Mouse (Mus musculus): ENCODE results near the gene Agpat1. TPM values are rescaled to one million over a fixed set of nuclear protein-coding genes. Genes with fewer than 3 reads are reported as not detected.

The Agpat1 gene
- total RNA-seq, 2 experiments from 2014 or later, result 106 to 112 TPM

DNA sequence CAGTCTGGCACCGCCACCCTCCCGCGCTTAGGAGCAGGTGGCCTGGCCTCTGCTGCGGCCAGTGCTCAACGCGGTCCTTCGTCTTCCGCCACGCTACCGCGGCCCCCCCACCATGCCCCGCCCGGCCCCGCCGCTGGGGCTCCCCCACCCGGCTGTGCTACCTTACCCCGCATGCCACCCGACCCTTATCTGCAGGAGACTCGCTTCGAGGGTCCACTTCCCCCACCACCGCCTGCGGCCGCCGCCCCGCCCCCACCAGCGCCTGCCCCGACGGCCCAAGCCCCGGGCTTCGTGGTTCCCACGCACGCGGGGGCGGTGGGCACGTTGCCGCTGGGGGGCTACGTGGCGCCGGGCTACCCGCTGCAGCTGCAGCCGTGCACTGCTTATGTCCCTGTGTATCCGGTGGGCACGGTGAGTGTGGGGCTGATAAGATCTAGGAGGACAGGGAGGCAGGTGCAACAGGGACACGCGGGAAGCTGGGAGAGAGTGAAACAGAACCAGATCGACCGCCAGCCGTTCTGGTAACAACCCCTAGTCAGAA is 26.8 kb downstream of the Agpat1 start:
- no peak for DNase-seq (ENCODE audit: low spot score in 2 of 2)

DNA sequence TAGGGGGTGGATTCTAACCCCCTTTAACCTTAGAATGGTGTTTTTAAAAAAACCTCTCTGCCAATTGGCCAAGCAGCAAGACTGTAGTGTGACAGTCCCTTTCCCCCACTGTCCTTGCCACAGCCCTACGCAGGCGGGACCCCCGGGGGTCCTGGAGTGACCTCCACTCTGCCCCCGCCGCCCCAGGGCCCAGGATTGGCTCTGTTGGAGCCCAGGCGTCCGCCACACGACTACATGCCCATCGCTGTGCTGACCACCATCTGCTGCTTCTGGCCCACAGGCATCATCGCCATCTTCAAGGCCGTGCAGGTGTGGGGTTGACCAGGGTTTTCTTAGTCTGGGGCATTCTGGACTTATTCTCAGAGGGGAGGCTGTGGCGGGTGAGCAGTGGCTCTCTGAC is 27.6 kb downstream of the Agpat1 start:
- no peak for DNase-seq (ENCODE audit: low spot score in 2 of 2)

DNA sequence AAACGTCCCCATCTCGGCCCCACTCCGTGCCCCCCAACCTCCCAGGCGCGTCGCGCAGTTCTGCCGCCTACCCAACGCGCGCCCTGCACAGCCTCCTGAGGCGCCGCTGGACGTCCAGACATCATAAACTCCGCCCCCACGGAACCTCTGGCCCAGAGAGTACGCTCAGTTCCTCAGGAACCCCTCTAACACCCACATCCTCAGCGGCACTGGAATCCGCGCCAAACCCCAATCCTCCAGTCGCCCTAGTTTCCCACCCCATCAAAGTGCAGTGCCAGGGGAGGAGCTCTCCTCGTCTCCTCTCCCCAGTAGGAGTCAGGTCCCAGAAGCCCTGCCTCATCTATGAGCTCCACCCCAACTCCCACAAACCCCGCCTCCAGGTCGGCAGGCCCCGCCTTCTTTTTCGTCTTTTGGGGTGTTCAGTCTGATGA is 28.2 kb downstream of the Agpat1 start:
- peak; percentile 71 to 75 for DNase-seq (ENCODE audit: low spot score in 2 of 2)

DNA sequence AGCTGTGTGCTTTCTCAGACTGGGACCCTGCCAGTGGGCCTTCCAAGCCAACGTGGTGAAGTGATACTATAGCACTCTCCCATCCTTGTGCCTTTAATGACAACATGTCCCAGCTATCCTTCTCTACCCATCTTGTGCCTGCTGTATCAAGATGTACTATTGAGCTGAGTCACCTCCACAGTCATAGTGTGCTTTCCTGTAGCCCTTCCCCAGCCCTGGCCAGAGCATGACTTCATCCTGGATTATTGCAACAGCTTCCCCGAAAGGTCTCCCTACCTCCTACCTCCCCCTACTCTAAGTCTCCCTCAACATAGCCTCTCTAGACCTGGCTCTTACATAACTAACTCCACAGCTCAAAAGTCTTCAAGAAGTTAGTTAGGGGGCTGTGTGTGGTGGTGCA is 31.6 kb downstream of the Agpat1 start:
- DNase-seq (ENCODE audit: low spot score in 2 of 2), result no peak

DNA sequence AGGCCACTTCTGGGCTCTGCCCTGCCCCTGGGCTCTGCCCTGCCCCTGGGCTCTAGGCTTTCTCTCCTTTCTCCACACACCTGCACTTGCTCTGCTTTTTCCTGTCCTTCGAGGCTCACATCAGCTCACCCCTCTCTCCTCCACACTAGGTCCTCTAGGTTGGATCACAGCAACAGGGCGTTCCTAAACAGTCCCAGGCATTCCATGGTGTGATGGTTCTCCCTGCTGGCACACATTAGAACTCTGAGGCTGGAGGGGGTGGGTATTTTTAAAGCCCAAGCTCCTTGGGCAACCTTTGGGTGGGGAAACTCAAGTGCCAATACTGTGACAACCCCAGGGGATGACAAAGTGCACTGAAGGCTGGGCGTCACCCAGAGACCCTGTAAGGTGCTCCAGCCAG is 33.4 kb downstream of the Agpat1 start:
- DNase-seq (ENCODE audit: low spot score in 2 of 2), result no peak

DNA sequence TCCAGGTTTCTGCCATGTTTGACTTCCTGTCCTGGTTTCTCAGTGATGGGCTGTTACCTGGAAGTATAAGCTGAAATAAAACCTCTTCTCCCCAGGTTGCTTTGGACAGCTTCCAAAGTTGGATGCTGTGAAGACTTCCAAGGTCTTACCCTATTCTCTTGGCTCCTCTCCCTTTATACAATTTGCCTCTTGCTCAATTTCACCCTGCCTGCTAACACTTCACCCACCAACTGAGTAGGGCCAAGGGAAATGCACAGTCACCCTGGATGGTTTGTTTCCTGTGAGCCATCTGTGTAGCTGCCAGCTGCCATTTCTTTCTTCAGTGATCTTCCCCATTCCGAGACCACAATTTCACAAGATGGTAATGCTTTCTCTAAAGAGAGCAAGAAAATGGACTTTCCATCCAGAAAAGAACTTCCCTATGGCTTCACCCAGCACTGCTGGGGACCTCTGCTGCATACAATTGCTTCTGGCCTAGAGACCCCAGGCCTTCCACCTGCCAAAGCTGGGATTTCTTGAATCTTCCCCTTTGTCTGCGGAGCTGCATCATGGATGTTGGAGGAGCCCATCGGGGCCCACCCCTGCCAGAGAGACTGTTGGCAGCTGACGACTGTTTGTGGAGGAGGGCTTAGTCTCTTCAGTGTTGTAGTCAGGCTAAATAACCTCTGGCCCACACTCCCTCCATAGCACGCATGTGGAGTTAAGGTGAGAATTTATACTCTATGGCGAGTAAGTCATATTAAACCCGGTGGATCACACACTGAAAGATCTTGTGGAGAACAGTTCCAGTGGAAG is 35.6 kb downstream of the Agpat1 start:
- no peak for DNase-seq (ENCODE audit: low spot score in 2 of 2)

DNA sequence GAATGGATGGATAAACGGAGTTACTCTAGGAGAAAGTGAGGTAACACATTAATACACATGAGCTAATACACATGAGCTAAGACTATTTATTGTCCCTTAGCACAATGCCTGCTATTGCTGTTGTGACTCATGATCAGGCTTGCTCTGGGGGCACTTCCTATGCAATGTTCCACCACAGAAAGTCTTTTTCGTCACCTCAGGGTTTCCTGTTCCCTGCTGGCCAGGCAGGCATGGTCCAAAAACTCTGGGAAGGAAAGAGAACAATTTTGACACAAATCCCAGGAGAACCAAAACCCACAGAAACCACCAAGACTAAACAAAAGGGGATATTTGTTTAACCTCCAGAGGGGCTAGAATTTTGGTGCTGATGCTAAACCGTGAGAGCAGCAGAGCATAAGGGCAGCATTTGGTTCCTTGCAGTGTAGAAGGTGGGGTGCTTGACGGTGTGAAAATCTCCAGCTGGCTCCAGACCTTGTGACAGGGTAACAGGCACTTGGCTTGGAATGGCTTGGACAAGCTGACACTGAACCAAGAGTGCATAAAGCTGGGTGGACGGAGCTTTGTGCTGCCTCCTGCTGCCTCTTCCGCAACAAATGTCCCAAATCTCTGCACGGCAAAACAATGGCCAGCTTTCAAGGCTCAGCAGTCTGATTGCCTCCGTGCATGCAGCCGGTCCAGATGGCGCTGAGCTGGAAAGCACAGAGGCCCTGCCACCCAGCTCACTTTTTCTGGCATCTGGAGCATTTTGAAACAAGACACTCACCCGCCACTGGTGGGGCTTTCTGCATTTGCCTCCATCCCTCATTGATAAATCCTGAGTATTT is 36.9 kb downstream of the Agpat1 start:
- no peak for DNase-seq (ENCODE audit: low spot score in 2 of 2)

DNA sequence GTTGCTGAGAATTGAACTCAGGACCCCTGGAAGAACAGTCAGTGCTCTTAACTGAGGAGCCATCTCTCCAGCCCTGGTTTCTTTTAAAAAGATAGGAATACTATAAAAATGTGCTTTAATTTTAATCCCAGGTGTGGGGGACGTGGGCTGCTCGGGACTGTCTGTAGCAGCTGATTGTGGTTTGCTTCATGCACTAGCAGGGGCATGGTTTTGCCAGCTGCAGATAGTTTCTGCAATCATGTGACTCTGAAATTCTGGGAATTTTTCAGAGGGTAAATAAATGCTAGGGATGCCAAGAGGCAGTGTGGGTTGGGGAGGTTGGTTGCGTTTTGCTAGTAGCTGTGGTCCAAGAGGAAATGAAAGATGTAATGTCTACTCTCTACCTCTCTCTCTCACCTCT is 37.9 kb downstream of the Agpat1 start:
- DNase-seq (ENCODE audit: low spot score in 2 of 2), result no peak

DNA sequence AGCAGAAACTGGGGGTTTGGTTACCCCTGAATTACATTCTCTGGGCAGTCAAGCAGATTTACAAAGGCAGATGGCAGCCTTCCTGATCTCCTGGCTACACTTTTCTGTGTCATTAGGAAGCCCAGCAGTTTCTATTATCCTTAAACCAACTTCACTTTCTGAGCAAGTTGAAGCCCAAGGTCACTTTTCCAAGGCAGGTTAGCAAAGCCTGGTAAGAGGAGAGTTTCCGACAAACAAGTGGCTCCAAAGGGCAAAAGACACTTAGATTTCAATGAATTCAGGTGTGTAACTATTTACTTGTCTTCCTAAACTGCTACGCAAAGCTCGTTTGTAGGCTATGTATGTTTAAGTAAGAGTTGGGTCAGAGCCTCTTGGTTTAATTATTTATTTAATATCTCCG is 39.3 kb downstream of the Agpat1 start:
- DNase-seq (ENCODE audit: low spot score in 2 of 2), result no peak

DNA sequence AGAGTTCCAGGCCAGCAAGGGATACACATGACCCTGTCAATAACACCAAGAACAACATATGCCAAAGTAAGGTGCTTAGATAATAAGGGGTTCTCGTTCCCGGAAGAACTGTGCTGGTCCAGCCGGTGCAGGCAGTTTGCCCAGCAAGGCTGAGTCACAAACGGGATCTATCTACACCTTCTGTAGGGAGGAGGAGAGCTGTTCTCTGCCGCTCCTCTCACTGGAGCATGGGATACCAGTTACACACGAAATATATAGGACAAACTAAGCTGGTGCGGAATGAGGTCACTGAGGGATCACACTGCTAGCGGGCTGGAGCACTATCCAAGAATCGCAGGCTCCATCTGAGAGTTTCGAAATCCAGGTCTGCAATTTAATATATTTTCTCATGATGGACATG is 39.9 kb downstream of the Agpat1 start:
- no peak for DNase-seq (ENCODE audit: low spot score in 2 of 2)

DNA sequence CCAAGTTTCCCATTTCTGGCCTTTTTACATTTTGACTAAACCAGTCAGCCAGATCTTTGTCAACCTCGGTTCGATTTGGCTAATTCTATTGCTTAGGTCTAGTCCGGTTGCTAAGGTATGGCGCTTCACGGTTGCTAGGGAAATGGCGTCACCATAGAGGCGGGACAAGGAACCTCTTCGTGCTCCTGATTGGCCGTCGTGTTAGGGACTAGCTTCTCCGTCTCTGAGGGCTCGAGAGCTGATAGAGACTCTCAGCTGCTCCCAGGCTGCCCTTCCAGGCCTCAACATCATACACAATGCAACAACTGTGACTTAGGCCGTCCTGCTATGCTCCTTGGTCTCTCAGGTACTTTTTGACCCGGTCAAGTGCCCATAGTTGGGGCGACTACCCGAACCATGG is 40.5 kb downstream of the Agpat1 start, which contains the start of gene Fkbpl:
Gene Fkbpl (plus strand): TSS at position 157 of the 400 bp plus-strand sequence.
- peak; percentile 88 to 93 for DNase-seq (ENCODE audit: low spot score in 2 of 2)

DNA sequence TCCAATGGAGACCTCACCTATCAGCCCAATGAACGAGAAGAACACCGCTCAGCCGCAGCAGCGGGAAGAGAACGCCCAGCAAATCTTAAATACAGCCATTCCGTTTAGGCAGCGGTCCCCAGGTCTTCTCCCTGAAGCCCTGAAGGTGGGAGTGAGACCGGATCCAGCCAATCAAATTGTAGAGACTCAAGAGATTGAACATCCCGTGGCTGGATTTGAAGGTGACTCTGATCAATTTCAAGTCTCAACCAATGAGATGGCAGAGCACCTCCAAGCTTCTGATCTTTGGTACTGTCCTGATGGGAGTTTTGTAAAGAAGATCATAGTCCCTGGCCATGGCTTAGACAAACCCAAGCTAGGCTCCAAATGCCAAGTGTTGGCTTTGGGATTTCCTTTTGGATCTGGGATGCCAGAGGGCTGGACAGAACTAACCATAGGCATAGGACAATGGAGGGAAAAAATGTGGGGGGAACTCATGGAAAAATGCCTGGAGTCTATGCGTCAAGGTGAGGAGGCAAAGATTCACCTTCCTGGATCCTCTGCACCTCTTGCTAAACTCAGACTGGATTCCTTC is 41.3 kb downstream of the Agpat1 start:
- DNase-seq (ENCODE audit: low spot score in 2 of 2), result no peak

DNA sequence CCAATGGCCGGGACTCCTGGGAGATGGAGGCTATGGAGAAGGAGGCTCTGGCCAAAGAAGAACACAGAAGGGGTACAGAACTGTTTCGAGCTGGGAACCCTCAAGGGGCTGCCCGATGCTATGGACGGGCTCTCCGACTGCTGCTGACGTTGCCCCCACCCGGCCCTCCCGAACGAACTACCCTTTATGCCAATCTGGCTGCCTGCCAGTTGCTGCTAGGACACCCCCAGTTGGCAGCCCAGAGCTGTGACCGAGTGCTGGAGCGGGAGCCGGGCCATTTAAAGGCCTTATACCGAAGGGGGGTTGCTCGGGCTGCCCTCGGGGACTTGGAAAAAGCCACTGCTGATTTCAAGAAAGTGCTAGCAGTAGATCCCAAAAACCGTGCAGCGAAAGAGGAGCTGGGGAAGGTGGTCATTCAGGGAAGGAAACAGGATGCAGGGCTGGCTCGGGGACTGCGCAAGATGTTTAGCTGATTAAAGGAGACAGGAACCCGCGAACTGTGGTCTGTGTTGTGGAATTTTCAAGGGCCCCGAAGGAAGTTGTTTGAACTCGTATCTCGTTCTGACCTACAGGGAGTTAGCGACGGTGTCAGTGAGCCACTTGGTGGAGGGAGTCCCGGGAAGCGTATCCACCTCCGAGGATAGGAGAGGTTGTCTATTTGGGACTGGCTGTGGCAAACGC is 41.9 kb downstream of the Agpat1 start:
- no peak for DNase-seq (ENCODE audit: low spot score in 2 of 2)

DNA sequence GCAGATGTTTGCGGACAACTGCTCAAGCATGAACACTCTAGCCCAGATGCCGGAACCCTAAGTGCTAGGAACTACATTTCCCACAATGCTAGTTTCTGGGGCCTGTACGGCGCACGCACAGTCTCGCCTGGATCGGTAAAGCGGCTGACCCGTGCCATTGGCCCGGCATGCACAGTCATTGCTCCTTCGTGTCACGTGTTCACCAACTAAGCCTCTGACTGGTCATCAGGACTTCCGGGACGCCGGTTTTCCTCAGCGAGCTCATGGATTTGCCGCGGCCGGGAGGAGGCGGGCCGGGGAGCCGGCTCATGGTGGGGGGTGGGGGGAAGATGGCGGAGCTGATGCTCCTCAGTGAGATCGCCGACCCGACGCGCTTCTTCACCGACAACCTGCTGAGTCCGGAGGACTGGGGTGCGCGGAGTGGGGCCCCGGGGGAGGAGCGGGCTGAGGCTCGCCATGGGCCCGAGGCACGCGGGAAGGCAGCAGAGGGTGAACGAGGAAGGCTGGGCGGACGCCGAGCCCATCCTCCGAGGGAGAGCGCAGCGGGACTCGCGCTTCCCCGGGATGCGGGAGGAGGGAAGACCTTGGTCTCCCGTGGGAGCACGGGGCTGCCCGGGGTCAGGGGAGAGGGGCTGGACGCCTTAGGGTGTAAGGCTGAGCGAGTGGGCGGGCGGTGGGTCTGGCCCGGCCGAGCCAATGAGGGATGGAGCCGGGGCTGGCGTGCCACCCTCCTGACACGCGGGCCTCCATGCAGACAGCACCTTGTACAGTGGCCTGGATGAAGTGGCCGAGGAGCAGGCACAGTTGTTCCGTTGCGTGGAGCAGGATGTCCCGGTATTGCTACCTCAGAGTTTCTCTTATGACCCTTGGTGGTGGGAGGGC is 43.1 kb downstream of the Agpat1 start, which contains the start of gene Atf6b:
Gene Atf6b (plus strand): TSS at position 241 of the 882 bp plus-strand sequence.
- DNase-seq (ENCODE audit: low spot score in 2 of 2), result peak; percentile 80 to 81

DNA sequence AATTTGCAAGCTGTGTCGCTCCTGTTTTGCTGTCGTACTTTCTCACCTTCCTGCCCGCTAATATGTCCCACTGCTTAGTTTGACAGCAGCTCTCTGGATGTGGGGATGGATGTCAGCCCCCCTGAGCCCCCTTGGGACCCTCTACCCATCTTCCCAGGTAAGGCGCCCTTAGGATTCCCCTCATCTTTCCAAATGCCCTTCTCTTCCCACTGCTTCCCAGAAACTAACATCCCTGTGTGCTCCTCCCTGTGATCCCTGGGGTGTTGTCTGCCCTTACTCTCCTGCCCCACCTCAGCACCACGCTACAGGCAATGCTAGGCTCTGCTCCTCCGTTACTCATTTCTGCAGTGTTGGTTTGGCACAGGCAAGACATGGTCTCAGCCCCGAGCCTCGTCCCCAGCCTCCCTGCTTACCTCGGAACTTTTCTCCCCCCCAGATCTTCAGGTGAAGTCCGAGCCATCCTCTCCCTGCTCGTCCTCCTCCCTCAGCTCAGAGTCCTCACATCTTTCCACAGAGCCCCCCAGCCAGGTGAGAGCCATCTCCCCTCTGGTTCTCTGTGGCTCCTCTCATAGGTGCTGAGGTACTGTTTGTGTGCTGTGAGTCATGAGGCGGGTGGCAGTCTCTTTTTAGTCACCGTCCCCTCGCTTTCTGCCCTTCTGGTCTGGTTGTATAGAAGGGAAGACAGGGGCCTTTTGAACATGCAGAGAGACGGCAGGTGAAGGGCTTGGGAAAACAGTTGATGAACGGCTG is 44.3 kb downstream of the Agpat1 start:
- DNase-seq (ENCODE audit: low spot score in 2 of 2), result no peak

DNA sequence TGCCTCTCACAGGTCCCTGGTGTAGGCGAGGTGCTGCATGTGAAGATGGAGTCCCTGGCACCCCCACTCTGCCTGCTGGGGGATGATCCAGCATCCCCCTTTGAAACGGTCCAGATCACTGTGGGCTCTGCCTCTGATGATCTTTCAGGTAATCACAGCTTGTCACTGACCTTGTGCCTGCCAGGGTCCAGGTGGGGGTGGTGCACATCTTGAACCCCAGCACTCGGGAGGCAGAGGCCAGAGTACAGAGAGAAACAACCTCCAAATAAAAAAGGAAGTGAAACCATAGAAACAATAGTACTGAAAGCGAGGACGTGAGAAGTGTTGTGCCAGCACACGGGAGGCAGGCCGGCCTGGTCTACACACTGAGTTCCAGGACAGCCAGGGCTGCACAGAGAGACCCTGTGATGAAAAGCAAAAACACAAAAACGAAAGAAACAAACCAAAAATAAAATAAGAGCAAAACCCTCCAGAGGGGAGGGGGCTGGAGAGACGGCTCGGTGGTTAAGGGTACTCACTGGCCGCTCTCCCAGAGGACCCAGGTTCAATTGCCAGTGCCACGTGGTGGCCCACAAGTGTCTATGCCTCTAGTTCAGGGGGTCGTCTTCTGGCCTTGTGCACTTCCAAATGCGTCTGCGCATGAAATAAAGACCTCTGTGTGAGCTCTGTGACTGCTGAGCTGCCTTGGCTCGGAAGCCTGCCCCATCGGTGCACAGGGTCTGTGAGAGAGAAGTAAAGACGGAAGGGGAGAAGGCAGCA is 45.2 kb downstream of the Agpat1 start:
- DNase-seq (ENCODE audit: low spot score in 2 of 2), result no peak

DNA sequence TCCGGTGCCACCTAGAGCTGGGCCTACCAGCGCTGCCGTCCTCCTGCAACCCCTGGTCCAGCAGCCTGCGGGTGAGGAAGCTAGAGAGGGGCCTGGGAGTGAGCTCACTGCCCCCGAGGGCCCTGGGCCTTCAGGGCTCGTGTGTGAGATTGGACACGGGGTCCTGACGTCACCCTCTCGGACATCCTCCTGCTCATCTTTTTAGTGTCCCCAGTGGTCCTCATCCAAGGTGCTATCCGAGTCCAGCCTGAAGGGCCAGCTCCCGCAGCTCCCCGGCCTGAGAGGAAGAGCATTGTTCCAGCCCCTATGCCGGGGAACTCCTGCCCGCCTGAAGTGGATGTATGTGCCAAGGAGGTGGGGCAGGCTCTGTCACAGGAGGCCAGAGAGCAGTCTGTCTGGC is 46.7 kb downstream of the Agpat1 start:
- no peak for DNase-seq (ENCODE audit: low spot score in 2 of 2)

DNA sequence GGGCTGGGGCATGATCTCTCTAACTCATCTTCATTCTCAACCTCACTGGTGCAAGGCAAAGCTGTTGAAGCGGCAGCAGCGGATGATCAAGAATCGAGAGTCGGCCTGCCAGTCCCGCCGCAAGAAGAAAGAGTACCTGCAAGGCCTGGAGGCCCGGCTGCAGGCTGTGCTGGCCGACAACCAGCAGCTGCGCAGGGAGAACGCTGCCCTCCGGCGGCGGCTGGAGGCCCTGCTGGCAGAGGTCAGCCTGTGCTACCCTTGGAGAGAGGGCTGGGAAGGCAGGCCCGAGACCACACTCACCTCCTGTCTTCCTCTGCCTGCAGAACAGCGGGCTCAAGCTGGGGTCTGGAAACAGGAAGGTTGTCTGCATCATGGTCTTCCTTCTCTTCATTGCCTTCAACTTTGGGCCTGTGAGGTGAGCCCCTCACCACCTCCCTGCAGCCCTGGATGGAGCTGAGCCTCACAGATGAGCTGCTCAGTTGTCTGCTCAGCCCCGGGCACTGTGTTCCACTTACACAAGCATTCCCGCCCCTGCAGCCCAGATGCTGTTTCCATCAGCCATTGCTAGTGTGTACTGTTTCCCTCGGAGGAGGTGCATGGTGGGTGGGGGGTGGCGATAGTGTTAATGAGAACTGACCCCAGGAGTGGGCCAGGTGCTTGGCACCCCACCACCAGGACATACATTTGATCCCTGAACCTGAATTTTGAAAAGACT is 47.6 kb downstream of the Agpat1 start:
- DNase-seq (ENCODE audit: low spot score in 2 of 2), result no peak
